Mouse (Mus musculus) liver, adult 2 months (tissue): ENCODE results near the gene Zfp384.
"Not testable (repeated sequence)": the region's sequence is repeated elsewhere in the genome, so short reads cannot be mapped to it uniquely, and the experiment has no call there.

Experiments
- CTCF ChIP-seq: fragments of 200-500 bp; IDR thresholded peaks from 2 replicates; pipeline ENCODE4 v1.5.1; 2011; ENCODE audit warnings: low read depth, low read length, control low read depth
- POLR2A ChIP-seq: fragments of 200-500 bp; IDR thresholded peaks from 2 replicates; pipeline ENCODE4 v1.6.1; 2011; ENCODE audit warnings: low read length, control low read depth; ENCODE audit not compliant: insufficient read depth; ENCODE audit errors: extremely low read depth

- TF ChIP-seq CTCF, POLR2A: not testable (repeated sequence)
Observed at GRCm38 (mm10) chr6:125065223-125065622, 56.3 kb downstream of the Zfp384 start.
